Mouse (Mus musculus) spleen, postnatal 4 days (tissue): ENCODE measurements around the gene Siglecg.

ENCODE experiments used
- DNase-seq, 2 experiments: peaks; one replicate each; pipeline ENCODE4 v3.0.0; 2022; ENCODE audit warnings: low spot score in 2 of 2

The Siglecg gene

GRCm38 (mm10) chr7:43441071-43441470 is 33.1 kb downstream of the Siglecg start:
- DNase-seq, result no peak

- DNase-seq, result no peak
Measured at GRCm38 (mm10) chr7:43442684-43443083, 34.7 kb downstream of the Siglecg start.

- DNase-seq, result peak; percentile 70 to 83
Measured at GRCm38 (mm10) chr7:43443126-43443916, 35.3 kb downstream of the Siglecg start.

GRCm38 (mm10) chr7:43443917-43444293 is 35.9 kb downstream of the Siglecg start, which contains the start of the genes Etfb and Gm45233:
Gene Etfb (plus strand): TSS chr7:43444083.
Gene Gm45233 (plus strand): TSS chr7:43444128.
- peak; percentile 90 to 94 for DNase-seq

GRCm38 (mm10) chr7:43447801-43448200 is 39.8 kb downstream of the Siglecg start:
- DNase-seq, result no peak

GRCm38 (mm10) chr7:43448246-43448645 is 40.2 kb downstream of the Siglecg start:
- no peak for DNase-seq

GRCm38 (mm10) chr7:43449811-43450210 is 41.8 kb downstream of the Siglecg start:
- DNase-seq, result no peak

- no peak for DNase-seq
Measured at GRCm38 (mm10) chr7:43451726-43452125, 43.7 kb downstream of the Siglecg start.

GRCm38 (mm10) chr7:43452609-43453008 is 44.6 kb downstream of the Siglecg start:
- DNase-seq, result peak; percentile 60 to 78

- no peak for DNase-seq
Measured at GRCm38 (mm10) chr7:43453599-43454355, 45.8 kb downstream of the Siglecg start.

- no peak for DNase-seq
Measured at GRCm38 (mm10) chr7:43454371-43454770, 46.4 kb downstream of the Siglecg start.

GRCm38 (mm10) chr7:43462851-43463250 is 54.8 kb downstream of the Siglecg start, which contains the start of gene Vsig10l:
Gene Vsig10l (plus strand): TSS chr7:43463151.
- no peak for DNase-seq

GRCm38 (mm10) chr7:43463976-43464375 is 56.0 kb downstream of the Siglecg start:
- no peak for DNase-seq

- no peak for DNase-seq
Measured at GRCm38 (mm10) chr7:43464864-43465343, 56.9 kb downstream of the Siglecg start.

- DNase-seq, result peak; percentile 89 to 92
Measured at GRCm38 (mm10) chr7:43465344-43466098, 57.5 kb downstream of the Siglecg start.

- DNase-seq, result peak; percentile 79 to 91
Measured at GRCm38 (mm10) chr7:43466099-43466694, 58.2 kb downstream of the Siglecg start.
